Mouse (Mus musculus): ENCODE measurements around the gene Cyfip1. TPM values are rescaled to one million over a fixed set of nuclear protein-coding genes. Genes with fewer than 3 reads are reported as not detected.

The Cyfip1 gene
- polyA plus RNA-seq, 1 experiment, result 47.9 TPM

GRCm38 (mm10) chr7:55935025-55935424, 93.5 kb downstream of the Cyfip1 start:
- no peak overlapping the region for H3ac ChIP-seq (ENCODE audit: control insufficient read depth, insufficient read length, low read depth)
- H3K4me3 ChIP-seq (ENCODE audit: insufficient read depth, poor library complexity, severe bottlenecking), result no peak overlapping the region
- H3K27me3 ChIP-seq (ENCODE audit: control insufficient read depth, insufficient read depth, insufficient read length), result no peaks in the 10 kb centered on the region
- H3K36me3 ChIP-seq (ENCODE audit: control insufficient read depth, insufficient read depth), result peaks cover 35% of the 10 kb centered on the region
- TF ChIP-seq USF1 (IDR thresholded peaks at IDR 0.05; ENCODE audit: low read depth), result no peak
- no peak for TF ChIP-seq MYOG (IDR thresholded peaks at IDR 0.05; ENCODE audit: control insufficient read depth, extremely low read depth, insufficient read length)
- no peak for TF ChIP-seq CTCF (IDR thresholded peaks at IDR 0.05; ENCODE audit: control insufficient read depth, insufficient read depth, insufficient read length)
- TF ChIP-seq FOSL1 (IDR thresholded peaks at IDR 0.05; ENCODE audit: insufficient read depth, low read length, poor library complexity, severe bottlenecking), result no peak
- no peak for TF ChIP-seq CEBPB (IDR thresholded peaks at IDR 0.05; ENCODE audit: low read depth)
- TF ChIP-seq MYOD1 (IDR thresholded peaks at IDR 0.05; ENCODE audit: control insufficient read depth, insufficient read length, low read depth), result no peak
- TF ChIP-seq MAX (IDR thresholded peaks at IDR 0.05), result no peak
- no peaks in the 10 kb centered on the region for H3K79me3 ChIP-seq (ENCODE audit: low read depth)
- H3K79me2 ChIP-seq (ENCODE audit: control insufficient read depth, insufficient read depth), result no peaks in the 10 kb centered on the region

GRCm38 (mm10) chr7:55938341-55938740, 96.8 kb downstream of the Cyfip1 start:
- no peak overlapping the region for H3ac ChIP-seq (ENCODE audit: control insufficient read depth, insufficient read length, low read depth)
- no peak overlapping the region for H3K4me3 ChIP-seq (ENCODE audit: insufficient read depth, poor library complexity, severe bottlenecking)
- H3K36me3 ChIP-seq (ENCODE audit: control insufficient read depth, insufficient read depth), result peaks cover 16% of the 10 kb centered on the region
- no peaks in the 10 kb centered on the region for H3K27me3 ChIP-seq (ENCODE audit: control insufficient read depth, insufficient read depth, insufficient read length)
- peaks cover 5% of the 10 kb centered on the region for H3K79me2 ChIP-seq (ENCODE audit: control insufficient read depth, insufficient read depth)
- TF ChIP-seq MYOG (IDR thresholded peaks at IDR 0.05; ENCODE audit: control insufficient read depth, extremely low read depth, insufficient read length), result no peak
- no peak for TF ChIP-seq USF1 (IDR thresholded peaks at IDR 0.05; ENCODE audit: low read depth)
- no peak for TF ChIP-seq CTCF (IDR thresholded peaks at IDR 0.05; ENCODE audit: control insufficient read depth, insufficient read depth, insufficient read length)
- no peak for TF ChIP-seq CEBPB (IDR thresholded peaks at IDR 0.05; ENCODE audit: low read depth)
- no peak for TF ChIP-seq FOSL1 (IDR thresholded peaks at IDR 0.05; ENCODE audit: insufficient read depth, low read length, poor library complexity, severe bottlenecking)
- no peak for TF ChIP-seq MAX (IDR thresholded peaks at IDR 0.05)
- no peak for TF ChIP-seq MYOD1 (IDR thresholded peaks at IDR 0.05; ENCODE audit: control insufficient read depth, insufficient read length, low read depth)
- peaks cover 9% of the 10 kb centered on the region for H3K79me3 ChIP-seq (ENCODE audit: low read depth)

- H3K36me3 ChIP-seq (ENCODE audit: control insufficient read depth, insufficient read depth), result no peaks in the 10 kb centered on the region
- H3K4me3 ChIP-seq (ENCODE audit: insufficient read depth, poor library complexity, severe bottlenecking), result no peak overlapping the region
- H3K27me3 ChIP-seq (ENCODE audit: control insufficient read depth, insufficient read depth, insufficient read length), result no peaks in the 10 kb centered on the region
- peaks cover 72% of the 10 kb centered on the region for H3K79me2 ChIP-seq (ENCODE audit: control insufficient read depth, insufficient read depth)
- TF ChIP-seq MAX (IDR thresholded peaks at IDR 0.05) (no peak), CTCF (IDR thresholded peaks at IDR 0.05; ENCODE audit: control insufficient read depth, insufficient read depth, insufficient read length) (no peak), CEBPB (IDR thresholded peaks at IDR 0.05; ENCODE audit: low read depth) (no peak), USF1 (IDR thresholded peaks at IDR 0.05; ENCODE audit: low read depth) (no peak), MYOD1 (IDR thresholded peaks at IDR 0.05; ENCODE audit: control insufficient read depth, insufficient read length, low read depth) (no peak), MYOG (IDR thresholded peaks at IDR 0.05; ENCODE audit: control insufficient read depth, extremely low read depth, insufficient read length) (no peak), FOSL1 (IDR thresholded peaks at IDR 0.05; ENCODE audit: insufficient read depth, low read length, poor library complexity, severe bottlenecking) (no peak)
- peaks cover 61% of the 10 kb centered on the region for H3K79me3 ChIP-seq (ENCODE audit: low read depth)
- H3ac ChIP-seq (ENCODE audit: control insufficient read depth, insufficient read length, low read depth), result no peak overlapping the region
Observed at GRCm38 (mm10) chr7:55956054-55956453, 114.5 kb downstream of the Cyfip1 start.

- peaks cover 84% of the 10 kb centered on the region for H3K79me2 ChIP-seq (ENCODE audit: control insufficient read depth, insufficient read depth)
- H3K36me3 ChIP-seq (ENCODE audit: control insufficient read depth, insufficient read depth), result no peaks in the 10 kb centered on the region
- no peak overlapping the region for H3K4me3 ChIP-seq (ENCODE audit: insufficient read depth, poor library complexity, severe bottlenecking)
- no peak for TF ChIP-seq FOSL1 (IDR thresholded peaks at IDR 0.05; ENCODE audit: insufficient read depth, low read length, poor library complexity, severe bottlenecking)
- TF ChIP-seq CTCF (IDR thresholded peaks at IDR 0.05; ENCODE audit: control insufficient read depth, insufficient read depth, insufficient read length), result no peak
- no peak for TF ChIP-seq USF1 (IDR thresholded peaks at IDR 0.05; ENCODE audit: low read depth)
- no peak overlapping the region for H3ac ChIP-seq (ENCODE audit: control insufficient read depth, insufficient read length, low read depth)
- H3K27me3 ChIP-seq (ENCODE audit: control insufficient read depth, insufficient read depth, insufficient read length), result no peaks in the 10 kb centered on the region
- H3K79me3 ChIP-seq (ENCODE audit: low read depth), result peaks cover 70% of the 10 kb centered on the region
Observed at GRCm38 (mm10) chr7:55957178-55957577, 115.6 kb downstream of the Cyfip1 start.

GRCm38 (mm10) chr7:55957916-55958315, 116.4 kb downstream of the Cyfip1 start:
- no peak for TF ChIP-seq MYOG (IDR thresholded peaks at IDR 0.05; ENCODE audit: control insufficient read depth, extremely low read depth, insufficient read length)
- TF ChIP-seq CTCF (IDR thresholded peaks at IDR 0.05; ENCODE audit: control insufficient read depth, insufficient read depth, insufficient read length), result no peak
- no peak for TF ChIP-seq USF1 (IDR thresholded peaks at IDR 0.05; ENCODE audit: low read depth)
- no peak for TF ChIP-seq CEBPB (IDR thresholded peaks at IDR 0.05; ENCODE audit: low read depth)
- no peak for TF ChIP-seq MAX (IDR thresholded peaks at IDR 0.05)
- TF ChIP-seq MYOD1 (IDR thresholded peaks at IDR 0.05; ENCODE audit: control insufficient read depth, insufficient read length, low read depth), result no peak
- TF ChIP-seq FOSL1 (IDR thresholded peaks at IDR 0.05; ENCODE audit: insufficient read depth, low read length, poor library complexity, severe bottlenecking), result no peak
- no peaks in the 10 kb centered on the region for H3K27me3 ChIP-seq (ENCODE audit: control insufficient read depth, insufficient read depth, insufficient read length)
- no peak overlapping the region for H3K4me3 ChIP-seq (ENCODE audit: insufficient read depth, poor library complexity, severe bottlenecking)
- H3K79me2 ChIP-seq (ENCODE audit: control insufficient read depth, insufficient read depth), result peaks cover 85% of the 10 kb centered on the region
- H3ac ChIP-seq (ENCODE audit: control insufficient read depth, insufficient read length, low read depth), result no peak overlapping the region
- no peaks in the 10 kb centered on the region for H3K36me3 ChIP-seq (ENCODE audit: control insufficient read depth, insufficient read depth)
- H3K79me3 ChIP-seq (ENCODE audit: low read depth), result peaks cover 70% of the 10 kb centered on the region

- H3K36me3 ChIP-seq (ENCODE audit: control insufficient read depth, insufficient read depth), result no peaks in the 10 kb centered on the region
- peaks cover 75% of the 10 kb centered on the region for H3K79me2 ChIP-seq (ENCODE audit: control insufficient read depth, insufficient read depth)
- H3ac ChIP-seq (ENCODE audit: control insufficient read depth, insufficient read length, low read depth), result no peak overlapping the region
- H3K27me3 ChIP-seq (ENCODE audit: control insufficient read depth, insufficient read depth, insufficient read length), result no peaks in the 10 kb centered on the region
- TF ChIP-seq FOSL1 (IDR thresholded peaks at IDR 0.05; ENCODE audit: insufficient read depth, low read length, poor library complexity, severe bottlenecking) (no peak), USF1 (IDR thresholded peaks at IDR 0.05; ENCODE audit: low read depth) (no peak), MYOG (IDR thresholded peaks at IDR 0.05; ENCODE audit: control insufficient read depth, extremely low read depth, insufficient read length) (no peak), MYOD1 (IDR thresholded peaks at IDR 0.05; ENCODE audit: control insufficient read depth, insufficient read length, low read depth) (no peak), CEBPB (IDR thresholded peaks at IDR 0.05; ENCODE audit: low read depth) (no peak), MAX (IDR thresholded peaks at IDR 0.05) (no peak)
- peaks cover 61% of the 10 kb centered on the region for H3K79me3 ChIP-seq (ENCODE audit: low read depth)
- no peak overlapping the region for H3K4me3 ChIP-seq (ENCODE audit: insufficient read depth, poor library complexity, severe bottlenecking)
Observed at GRCm38 (mm10) chr7:55959801-55960200, 118.3 kb downstream of the Cyfip1 start.

Data from C2C12 (cell line).